Mouse (Mus musculus): ENCODE data around the gene Adam8. TPM values are rescaled to one million over a fixed set of nuclear protein-coding genes. Genes with fewer than 3 reads are reported as not detected.
A peak's percentile ranks its signal among the peaks of the same experiment; 100 is the strongest.

The Adam8 gene
- total RNA-seq, 1 experiment from 2014 or later: 0.46 TPM

DNA sequence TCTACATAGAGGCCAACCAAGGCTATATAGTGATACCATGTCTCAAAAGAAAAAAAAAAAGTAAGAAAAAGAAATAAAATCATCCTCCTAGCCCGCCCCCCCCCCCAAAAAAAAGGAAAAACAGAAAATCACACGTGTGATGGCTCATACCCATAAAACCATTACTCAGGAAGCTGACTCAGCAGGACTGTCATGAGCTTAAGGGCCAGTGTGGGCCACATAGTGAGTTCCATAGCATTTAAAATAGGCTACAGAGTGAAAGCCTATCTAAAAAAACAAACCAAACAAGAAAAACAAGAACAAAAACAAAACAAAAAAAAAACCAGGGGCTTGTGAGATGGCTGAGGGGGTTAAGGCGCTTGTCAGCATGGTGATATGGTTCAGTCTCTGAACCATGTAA is 11.6 kb downstream of the Adam8 start:
- no peak for ATAC-seq (replicated peaks; ENCODE audit: low read depth, poor library complexity, severe bottlenecking)

GRCm38 (mm10) chr7:139979011-139979719 is 13.2 kb downstream of the Adam8 start:
- ATAC-seq (replicated peaks; ENCODE audit: low read depth, poor library complexity, severe bottlenecking): 0 out of 2 replicates have a peak, but pooled peaks have one; percentile 1

GRCm38 (mm10) chr7:139978278-139978892 is 14.0 kb downstream of the Adam8 start, which contains the start of gene 6430531B16Rik:
6430531B16Rik (minus strand) TSS chr7:139978755.
- peak; percentile 62 for ATAC-seq (replicated peaks; ENCODE audit: low read depth, poor library complexity, severe bottlenecking)

GRCm38 (mm10) chr7:139975471-139975870 is 16.9 kb downstream of the Adam8 start:
- ATAC-seq (replicated peaks; ENCODE audit: low read depth, poor library complexity, severe bottlenecking): no peak

DNA sequence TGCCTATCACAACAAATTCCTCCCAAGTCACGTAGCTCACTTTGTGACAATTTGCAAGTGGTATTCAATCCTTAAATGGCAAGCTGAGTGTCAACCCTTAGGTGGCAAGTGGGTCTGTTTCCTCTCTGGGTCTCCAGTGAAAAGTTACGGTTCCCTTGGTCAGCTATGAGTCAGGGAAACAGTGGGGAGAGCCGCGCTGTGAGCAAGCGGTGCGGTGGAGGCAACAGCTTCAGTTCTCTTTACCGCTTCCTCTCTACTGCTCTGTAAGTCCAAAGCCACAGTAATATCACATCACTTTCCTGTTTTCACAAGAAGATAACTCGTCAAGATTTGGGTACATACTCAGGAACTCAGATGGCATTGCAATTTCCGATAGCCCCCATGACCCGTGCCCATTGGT is 18.1 kb downstream of the Adam8 start:
- peak; percentile 59 for ATAC-seq (replicated peaks; ENCODE audit: low read depth, poor library complexity, severe bottlenecking)

DNA sequence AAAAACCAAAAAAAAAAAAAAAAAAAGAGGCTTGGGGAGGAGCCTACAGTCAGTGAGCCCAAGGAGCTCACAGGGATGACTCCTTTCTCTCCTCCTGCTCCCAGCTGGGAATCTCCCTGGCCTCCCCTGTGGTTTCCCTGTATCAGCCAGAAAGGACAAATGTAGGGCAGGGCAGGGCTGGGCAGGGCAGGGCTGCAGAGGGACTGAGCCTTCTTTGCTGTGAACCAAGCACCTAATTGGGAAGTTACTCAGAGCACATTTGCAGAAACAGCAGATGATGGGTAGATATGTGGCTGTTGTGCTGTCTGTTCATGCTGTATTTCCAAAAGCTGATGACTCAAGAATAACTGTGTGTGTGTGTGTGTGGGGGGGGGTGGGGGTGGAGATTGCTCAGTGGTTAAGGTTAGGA is 19.4 kb downstream of the Adam8 start:
- ATAC-seq (replicated peaks; ENCODE audit: low read depth, poor library complexity, severe bottlenecking): peak; percentile 6; the same call in 1 of the 2 replicates

DNA sequence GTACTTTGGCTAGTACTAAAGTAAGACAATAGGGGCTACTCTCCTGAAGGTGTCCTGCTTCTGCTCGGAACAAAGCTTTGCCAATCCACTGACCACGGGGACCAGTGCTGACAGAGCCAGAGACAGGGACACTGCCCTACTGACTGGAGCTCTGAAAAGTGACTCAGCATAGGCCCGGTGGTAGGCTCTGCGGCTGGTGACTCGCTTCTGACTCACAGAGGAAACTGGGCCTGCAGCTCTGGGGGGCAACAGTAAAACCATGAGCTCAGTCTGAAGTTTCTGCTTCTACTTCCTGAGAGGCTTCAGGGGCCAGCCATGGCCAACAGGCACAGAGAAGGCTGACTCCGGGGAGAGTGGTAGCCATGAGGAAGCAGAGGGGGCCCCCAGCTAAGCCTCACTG is 20.9 kb downstream of the Adam8 start:
- ATAC-seq (replicated peaks; ENCODE audit: low read depth, poor library complexity, severe bottlenecking): peak; percentile 62

- no peak for ATAC-seq (replicated peaks; ENCODE audit: low read depth, poor library complexity, severe bottlenecking)
Observed at GRCm38 (mm10) chr7:139970979-139971378, 21.4 kb downstream of the Adam8 start.

DNA sequence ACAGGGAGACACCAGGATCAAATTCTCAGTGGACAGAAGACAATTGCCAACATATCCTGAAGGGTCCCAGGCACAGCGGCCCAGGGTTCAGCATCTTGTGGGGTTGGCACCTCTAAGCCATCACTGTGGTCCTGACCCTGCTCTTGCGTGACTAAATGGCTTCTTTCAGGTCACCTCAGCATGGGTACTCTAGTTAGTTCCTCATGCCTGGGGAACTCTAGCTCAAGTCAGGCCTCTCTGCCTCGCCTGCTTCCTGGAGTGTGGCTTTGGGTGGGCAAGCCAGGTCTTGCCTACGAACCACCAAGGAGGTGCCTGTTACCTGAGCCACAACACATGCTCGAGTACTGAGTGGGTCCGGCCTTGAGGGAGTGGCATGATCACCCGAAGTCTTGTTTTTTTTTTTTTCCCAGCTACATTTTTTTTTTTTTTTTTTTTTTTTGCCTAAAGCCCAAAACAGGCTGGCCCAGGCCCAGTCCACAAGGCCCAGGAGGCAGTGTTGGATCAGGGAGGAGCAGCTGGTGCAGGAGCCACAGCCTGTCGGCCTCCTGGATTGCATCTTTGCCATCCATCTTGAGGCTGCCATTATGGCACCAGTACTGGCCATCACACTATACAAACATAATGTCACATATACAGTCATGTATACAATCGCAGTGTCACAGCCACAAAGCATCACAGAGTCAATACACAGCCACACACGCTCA is 22.0 kb downstream of the Adam8 start:
- no peak for ATAC-seq (replicated peaks; ENCODE audit: low read depth, poor library complexity, severe bottlenecking)

DNA sequence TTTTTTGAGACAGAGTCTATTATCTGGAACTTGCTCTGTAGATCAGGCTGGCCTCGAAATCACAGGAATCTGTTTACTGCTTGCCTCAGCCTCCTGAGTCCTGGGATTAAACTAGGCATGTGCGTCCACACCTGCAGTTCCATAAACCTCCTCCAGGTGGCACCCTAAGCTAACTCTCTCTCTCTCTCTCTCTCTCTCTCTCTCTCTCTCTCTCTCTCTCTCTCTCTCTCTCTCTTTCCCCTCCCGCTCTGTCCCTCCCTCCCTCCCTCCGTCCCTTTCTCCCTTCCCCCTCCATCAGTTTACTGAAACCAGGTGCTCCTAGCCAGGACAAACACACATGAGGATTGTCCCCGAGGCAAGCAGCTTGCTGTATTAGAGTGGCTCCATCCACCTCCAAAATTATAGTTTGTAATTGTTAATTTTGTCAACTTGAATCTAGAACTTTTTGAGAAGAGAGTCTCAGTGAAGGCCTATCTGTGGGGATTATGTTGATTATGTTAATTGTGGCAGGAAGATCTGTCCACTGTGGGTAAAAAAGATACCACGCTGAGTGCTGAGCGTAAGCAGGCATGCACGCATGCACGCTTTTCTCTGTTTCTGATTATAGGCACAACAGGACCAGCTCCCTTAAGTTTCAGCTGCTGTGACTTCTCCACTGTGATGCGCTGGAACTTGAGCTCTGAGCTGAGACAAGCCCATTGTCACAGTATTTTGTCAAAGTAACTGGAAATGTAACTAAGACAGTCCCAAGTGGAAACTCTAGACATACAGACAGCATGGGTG is 22.8 kb downstream of the Adam8 start:
- ATAC-seq (replicated peaks; ENCODE audit: low read depth, poor library complexity, severe bottlenecking): no peak

GRCm38 (mm10) chr7:139968428-139968827 is 23.9 kb downstream of the Adam8 start:
- no peak for ATAC-seq (replicated peaks; ENCODE audit: low read depth, poor library complexity, severe bottlenecking)

DNA sequence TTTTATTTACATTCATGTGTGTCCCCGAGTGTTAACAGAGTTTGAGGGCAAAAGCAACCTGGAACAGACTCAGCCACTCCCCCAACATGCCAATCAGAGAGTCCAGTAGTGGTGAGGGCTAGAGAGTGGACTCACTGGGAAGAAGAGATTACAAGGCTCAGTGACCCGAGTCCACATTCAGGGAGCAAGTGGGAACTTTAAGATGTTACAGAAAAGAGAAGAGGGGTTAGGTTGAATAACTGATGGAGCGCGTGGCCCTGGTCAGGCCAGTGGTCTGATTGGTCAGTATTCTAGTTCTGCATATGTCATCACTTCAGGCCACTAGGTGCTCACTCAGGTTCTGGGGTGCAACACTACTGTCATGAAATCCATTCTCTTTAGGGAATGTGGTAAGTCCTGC is 25.2 kb downstream of the Adam8 start:
- ATAC-seq (replicated peaks; ENCODE audit: low read depth, poor library complexity, severe bottlenecking): no peak

GRCm38 (mm10) chr7:139963814-139964213 is 28.5 kb downstream of the Adam8 start:
- no peak for ATAC-seq (replicated peaks; ENCODE audit: low read depth, poor library complexity, severe bottlenecking)

DNA sequence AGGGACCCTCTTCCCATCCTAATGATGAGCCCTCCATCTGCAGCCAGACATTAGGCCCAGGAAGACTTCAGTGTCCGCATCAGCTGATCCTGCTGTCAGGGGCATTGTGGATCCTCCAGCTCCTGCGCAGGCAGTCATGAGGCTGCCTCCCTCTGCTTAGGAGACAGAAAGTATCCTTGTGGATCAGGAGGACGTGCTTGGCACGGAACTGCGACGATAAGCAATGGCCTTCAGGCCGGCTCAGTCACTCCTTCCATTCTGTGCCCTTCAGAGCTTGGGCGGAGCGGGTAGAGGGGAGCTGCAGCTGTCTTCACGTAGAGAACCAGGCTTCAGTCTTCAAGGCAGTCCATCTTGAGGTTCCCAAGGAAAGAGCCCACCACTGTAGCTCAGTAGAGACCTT is 31.2 kb downstream of the Adam8 start:
- no peak for ATAC-seq (replicated peaks; ENCODE audit: low read depth, poor library complexity, severe bottlenecking)

- ATAC-seq (replicated peaks; ENCODE audit: low read depth, poor library complexity, severe bottlenecking): 0 out of 2 replicates have a peak, but pooled peaks have one; percentile 15
Observed at GRCm38 (mm10) chr7:139957958-139958357, 34.4 kb downstream of the Adam8 start.

DNA sequence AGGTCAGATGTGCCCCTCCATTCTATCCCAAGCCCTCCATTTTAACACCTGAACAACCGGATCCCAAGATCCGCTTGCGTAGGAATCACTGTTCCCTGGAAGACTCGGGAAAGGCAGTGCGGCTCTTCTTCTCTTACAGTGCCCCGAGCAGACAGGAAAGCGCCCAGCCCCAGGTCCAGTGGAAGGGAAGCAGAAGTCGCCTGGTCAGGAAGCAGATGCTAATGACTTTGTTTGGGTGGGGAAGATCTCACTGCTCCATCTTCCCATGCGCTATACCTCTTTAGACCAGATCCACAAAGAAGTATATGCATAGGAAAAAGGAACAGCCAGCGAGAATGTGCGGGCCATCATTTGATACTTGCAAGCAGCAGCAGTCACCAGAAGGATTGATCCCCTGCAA is 34.9 kb downstream of the Adam8 start:
- ATAC-seq (replicated peaks; ENCODE audit: low read depth, poor library complexity, severe bottlenecking): peak; percentile 50

DNA sequence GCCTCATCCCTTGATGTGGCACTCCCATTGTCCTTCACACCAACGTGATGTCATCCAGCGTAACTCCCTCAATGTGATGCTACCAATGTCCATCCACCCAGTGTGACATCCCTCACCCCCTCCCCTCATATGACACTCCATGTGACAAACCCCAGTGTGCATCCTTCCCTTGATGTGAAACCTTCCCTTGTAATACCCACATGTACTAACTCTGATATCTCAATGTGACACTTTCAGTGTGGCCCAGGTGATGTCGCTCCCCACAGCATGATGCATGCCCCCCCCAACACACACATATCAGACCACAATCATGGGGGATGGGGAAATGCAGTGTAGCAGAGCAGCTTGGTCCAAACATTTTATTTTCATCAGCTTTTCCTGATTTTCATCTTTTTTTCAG is 35.7 kb downstream of the Adam8 start:
- ATAC-seq (replicated peaks; ENCODE audit: low read depth, poor library complexity, severe bottlenecking): no peak

GRCm38 (mm10) chr7:139955505-139955904 is 36.9 kb downstream of the Adam8 start:
- ATAC-seq (replicated peaks; ENCODE audit: low read depth, poor library complexity, severe bottlenecking): peak; percentile 28; the same call in 1 of the 2 replicates

GRCm38 (mm10) chr7:139951991-139952633 is 40.2 kb downstream of the Adam8 start:
- no peak for ATAC-seq (replicated peaks; ENCODE audit: low read depth, poor library complexity, severe bottlenecking)

- peak; percentile 58 for ATAC-seq (replicated peaks; ENCODE audit: low read depth, poor library complexity, severe bottlenecking)
Observed at GRCm38 (mm10) chr7:139951079-139951478, 41.3 kb downstream of the Adam8 start.

All from common myeloid progenitor, adult 5-6 weeks (primary cell).